Comparison of ENCODE assay signal across 8 mouse cellular contexts in genomic region chr11:121741433-121741832, GRCm38 (mm10). TPM values are rescaled to one million over a fixed set of nuclear protein-coding genes. Genes with fewer than 3 reads are reported as not detected.
DNase-seq lines count a peak whose midpoint lies in the region; ATAC-seq lines count a peak whose summit lies in the region.

No protein-coding gene starts in this region.

- 0 out of 2 replicates have a peak, but pooled peaks cover 8% of the 10 kb centered on the region for H3K4me1 ChIP-seq in hindbrain, embryonic 12.5 days

- no peaks in the 10 kb centered on the region for H3K9me3 ChIP-seq in hindbrain, embryonic 12.5 days (replicated peaks)

- no peaks in the 10 kb centered on the region for H3K27me3 ChIP-seq in hindbrain, embryonic 12.5 days

- no peak overlapping the region for H3K27ac ChIP-seq in hindbrain, embryonic 12.5 days

- no peaks in the 10 kb centered on the region for H3K36me3 ChIP-seq in hindbrain, embryonic 12.5 days

- H3K4me3 ChIP-seq in hindbrain, embryonic 12.5 days: no peak overlapping the region

- no peak overlapping the region for H3K4me2 ChIP-seq in hindbrain, embryonic 12.5 days (replicated peaks)

- ATAC-seq in hindbrain, embryonic 12.5 days (ENCODE audit: low FRiP score): no peak

- peak; percentile 7 for DNase-seq in embryo, embryonic 10 days (ENCODE audit: low spot score)
- no peak for DNase-seq in embryo, embryonic 9.5 days (ENCODE audit: extremely low spot score)
- peak; percentile 76 for DNase-seq in 416B (ENCODE audit: low read depth)
- DNase-seq in fibroblast of lung, adult 2 months (ENCODE audit: low read depth): peak; percentile 79
- DNase-seq in left cerebral cortex, postnatal 14 days (ENCODE audit: low spot score in 2 of 2): peak; percentile 17 to 78
- peak; percentile 83 for DNase-seq in skeletal muscle tissue, adult 2 months (ENCODE audit: low read depth, low spot score)
- no peak for DNase-seq in kidney, adult 18-20 months

- intact Hi-C loops in left cerebral cortex, postnatal 14 days (cut with DNase I): no loop called here

- 65% methylated on average over 1 of the region's 1 CpGs for WGBS in hindbrain, embryonic 12.5 days

- no peak overlapping the region for H3K9ac ChIP-seq in hindbrain, embryonic 12.5 days

RNA-seq across cellular contexts. Expression of gene Metrnl, which starts 40.1 kb away (rescaled TPM):
- total RNA-seq in left cerebral cortex, postnatal 14 days (2021): 1 to 10 TPM; 8.1 to 9.1 TPM
- polyA plus RNA-seq in hindbrain, embryonic 12.5 days (2016; fragmentation: Nextera tagmentation; extraction: Ambion mirVana): 22.3 and 26.1 TPM in 2 replicates

Comparison
In these comparisons a context has a peak if more than half of its experiments do, and no peak if none do; other contexts are left out.
1. DNase-seq: peak in embryo, embryonic 10 days (single experiment), 416B (single experiment), fibroblast of lung, adult 2 months (single experiment), left cerebral cortex, postnatal 14 days (2 of 2) and skeletal muscle tissue, adult 2 months (single experiment); none in embryo, embryonic 9.5 days (single experiment) and kidney, adult 18-20 months (single experiment).